Mouse (Mus musculus): ENCODE data around the gene Ugt1a6b.

GRCm38 (mm10) chr1:88192136-88192535, 89.1 kb downstream of the Ugt1a6b start:
- no peak for TF ChIP-seq CTCF (IDR thresholded peaks at IDR 0.05; ENCODE audit: insufficient read depth, low read depth, low read length)
- no peak for TF ChIP-seq POLR2A (IDR thresholded peaks at IDR 0.05; ENCODE audit: insufficient read depth, low read depth, low read length)

Measured in olfactory bulb, adult 2 months (tissue).